7 mouse cellular contexts compared by ENCODE assay signal in the genomic region with DNA sequence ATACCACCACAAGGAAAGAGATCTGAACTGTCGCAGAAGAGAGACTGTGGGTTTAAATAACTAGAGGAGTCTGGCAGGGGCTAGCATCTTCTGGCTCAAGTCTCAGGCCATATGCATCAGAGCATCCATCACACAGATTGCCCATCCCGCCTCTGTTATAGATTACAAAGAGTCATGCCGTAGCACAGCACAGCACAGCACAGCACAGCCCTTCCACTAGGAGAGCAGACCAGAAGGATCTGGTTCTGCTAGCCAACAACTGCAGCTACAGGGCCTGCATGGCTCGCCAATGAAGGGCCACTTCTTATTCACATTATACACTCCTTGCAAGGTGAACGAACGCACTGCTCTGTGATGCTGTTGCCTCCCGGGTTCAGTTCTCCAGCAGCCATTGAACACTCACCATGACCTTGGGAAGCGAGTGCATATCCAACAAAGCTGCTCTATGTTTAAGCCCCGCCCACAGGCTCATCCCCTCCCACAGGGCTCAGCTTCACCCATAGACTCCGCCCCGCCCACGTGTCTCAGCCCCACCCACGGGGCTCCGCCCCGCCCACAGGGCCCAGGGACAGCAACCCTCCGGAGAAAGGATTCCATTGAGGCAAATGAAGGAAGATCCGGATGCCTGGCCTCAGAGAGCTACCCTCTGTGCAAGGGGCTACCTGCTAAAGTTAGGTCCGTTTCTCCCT. TPM values are rescaled to one million over a fixed set of nuclear protein-coding genes. Genes with fewer than 3 reads are reported as not detected.
DNase-seq lines count a peak whose midpoint lies in the region; ATAC-seq lines count a peak whose summit lies in the region.

No protein-coding gene starts in this region.

- WGBS in hindbrain, embryonic 16.5 days = 20% methylated on average over 18 of the region's 18 CpGs
- WGBS in neural tube, embryonic 12.5 days = 18% methylated on average over 18 of the region's 18 CpGs

- H3K4me2 ChIP-seq in hindbrain, embryonic 16.5 days (ENCODE audit: low read length) = no peak overlapping the region
- peak overlapping the region; percentile 38 for H3K4me2 ChIP-seq in neural tube, embryonic 12.5 days (replicated peaks)

- peak; percentile 44 for DNase-seq in ovary, adult 18-20 months (ENCODE audit: low spot score)
- DNase-seq in ovary, postnatal 10 days (ENCODE audit: low spot score) = no peak
- peak; percentile 45 for DNase-seq in c-Kit-positive CD71-positive TER-119-positive erythroid progenitor cells, embryonic 14.5 days (ENCODE audit: low spot score)
- DNase-seq in liver = peak; percentile 86
- no peak for DNase-seq in left cerebral cortex, postnatal 36 days (ENCODE audit: low spot score in 2 of 2)

- H3K4me3 ChIP-seq in hindbrain, embryonic 16.5 days (ENCODE audit: low read length) = no peak overlapping the region
- no peak overlapping the region for H3K4me3 ChIP-seq in neural tube, embryonic 12.5 days

- intact Hi-C loops in left cerebral cortex, postnatal 36 days (cut with DNase I) = no loop called here

- no peak overlapping the region for H3K27ac ChIP-seq in hindbrain, embryonic 16.5 days (ENCODE audit: low read depth, low read length)
- H3K27ac ChIP-seq in neural tube, embryonic 12.5 days = no peak overlapping the region

- H3K4me1 ChIP-seq in hindbrain, embryonic 16.5 days (ENCODE audit: control insufficient read depth, insufficient read depth, low read depth, low read length) = no peaks in the 10 kb centered on the region; the same call in 1 of the 2 replicates
- H3K4me1 ChIP-seq in neural tube, embryonic 12.5 days = 0 out of 2 replicates have a peak, but pooled peaks cover 5% of the 10 kb centered on the region

- H3K36me3 ChIP-seq in hindbrain, embryonic 16.5 days (ENCODE audit: control insufficient read depth, insufficient read depth, low read length) = no peaks in the 10 kb centered on the region
- no peaks in the 10 kb centered on the region for H3K36me3 ChIP-seq in neural tube, embryonic 12.5 days

- no peaks in the 10 kb centered on the region for H3K9me3 ChIP-seq in hindbrain, embryonic 16.5 days (ENCODE audit: control insufficient read depth, low read length)
- no peaks in the 10 kb centered on the region for H3K9me3 ChIP-seq in neural tube, embryonic 12.5 days

- no peaks in the 10 kb centered on the region for H3K27me3 ChIP-seq in hindbrain, embryonic 16.5 days (replicated peaks; ENCODE audit: control insufficient read depth, insufficient read depth, low read length)
- no peaks in the 10 kb centered on the region for H3K27me3 ChIP-seq in neural tube, embryonic 12.5 days (replicated peaks)

- H3K9ac ChIP-seq in hindbrain, embryonic 16.5 days (ENCODE audit: low read depth, low read length) = no peak overlapping the region
- H3K9ac ChIP-seq in neural tube, embryonic 12.5 days = no peak overlapping the region

- 0 out of 2 replicates have a peak, but pooled peaks have one; percentile 17 for ATAC-seq in hindbrain, embryonic 16.5 days
- peak; percentile 48; the same call in 1 of the 2 replicates for ATAC-seq in neural tube, embryonic 12.5 days (ENCODE audit: low FRiP score, low read depth)

RNA-seq across cellular contexts. Expression of a gene that starts 28.5 kb away (rescaled TPM):
- polyA plus RNA-seq in hindbrain, embryonic 16.5 days (2015; fragmentation: Nextera tagmentation; extraction: Ambion mirVana) = 11.6 and 12.3 TPM in 2 replicates
- 12.9 and 14.2 TPM in 2 replicates for polyA plus RNA-seq in neural tube, embryonic 12.5 days (2016; fragmentation: Nextera tagmentation; extraction: Ambion mirVana)
- 10 to 100 TPM; 41.6 to 49.0 TPM for total RNA-seq in left cerebral cortex, postnatal 36 days (2021)

Comparison
In these comparisons a context has a peak if more than half of its experiments do, and no peak if none do; other contexts are left out.
1. DNase-seq: peak in ovary, adult 18-20 months (single experiment), c-Kit-positive CD71-positive TER-119-positive erythroid progenitor cells, embryonic 14.5 days (single experiment) and liver (single experiment); none in ovary, postnatal 10 days (single experiment) and left cerebral cortex, postnatal 36 days (0 of 2).